Mouse (Mus musculus) lung, postnatal 0 days (tissue): ENCODE data around the gene Palld.

ENCODE experiments used
- CTCF ChIP-seq: IDR thresholded peaks from 2 replicates; pipeline ENCODE4 v1.5.1; 2016; ENCODE audit warnings: antibody characterized with exemption, mild to moderate bottlenecking
- EP300 ChIP-seq: IDR thresholded peaks from 2 replicates; pipeline ENCODE4 v1.6.1; 2016; ENCODE audit warnings: antibody characterized with exemption, mild to moderate bottlenecking, control low read depth

GRCm38 (mm10) chr8:61464393-61464792 is 438.1 kb downstream of the Palld start:
- TF ChIP-seq CTCF (no peak), EP300 (no peak)
